ENCODE assay signal across 8 mouse cellular contexts in genomic region chr8:70701048-70701981, GRCm38 (mm10). TPM values are rescaled to one million over a fixed set of nuclear protein-coding genes. Genes with fewer than 3 reads are reported as not detected.
A peak's percentile ranks its signal among the peaks of the same experiment; 100 is the strongest.
DNase-seq lines count a peak whose midpoint lies in the region; ATAC-seq and TF ChIP-seq lines count a peak whose summit lies in the region.

No protein-coding gene starts in this region.

- peak overlapping the region; percentile 97 for H3K4me3 ChIP-seq in kidney, embryonic 14.5 days (ENCODE audit: low read length)
- peak overlapping the region; percentile 96 for H3K4me3 ChIP-seq in hindbrain, embryonic 13.5 days
- peak overlapping the region; percentile 92 for H3K4me3 ChIP-seq in midbrain, embryonic 15.5 days

- peaks cover 27% of the 10 kb centered on the region for H3K4me1 ChIP-seq in kidney, embryonic 14.5 days (ENCODE audit: control insufficient read depth, insufficient read depth, low read length)
- H3K4me1 ChIP-seq in hindbrain, embryonic 13.5 days (replicated peaks), result peaks cover 58% of the 10 kb centered on the region
- H3K4me1 ChIP-seq in midbrain, embryonic 15.5 days, result peaks cover 50% of the 10 kb centered on the region

- no peaks in the 10 kb centered on the region for H3K27me3 ChIP-seq in kidney, embryonic 14.5 days (ENCODE audit: control insufficient read depth, insufficient read depth, low read length)
- H3K27me3 ChIP-seq in hindbrain, embryonic 13.5 days, result no peaks in the 10 kb centered on the region
- no peaks in the 10 kb centered on the region for H3K27me3 ChIP-seq in midbrain, embryonic 15.5 days (replicated peaks)

- peaks cover 18% of the 10 kb centered on the region; the same call in 1 of the 2 replicates for H3K36me3 ChIP-seq in kidney, embryonic 14.5 days (ENCODE audit: control insufficient read depth, insufficient read depth, low read length)
- H3K36me3 ChIP-seq in hindbrain, embryonic 13.5 days, result peaks cover 9% of the 10 kb centered on the region
- no peaks in the 10 kb centered on the region for H3K36me3 ChIP-seq in midbrain, embryonic 15.5 days (replicated peaks)

- peak overlapping the region; percentile 100; the same call in 1 of the 2 replicates for H3K9ac ChIP-seq in kidney, embryonic 14.5 days (ENCODE audit: low read depth, low read length)
- H3K9ac ChIP-seq in hindbrain, embryonic 13.5 days, result peak overlapping the region; percentile 100
- H3K9ac ChIP-seq in midbrain, embryonic 15.5 days, result peak overlapping the region; percentile 99

- peak overlapping the region; percentile 99; the same call in 1 of the 2 replicates for H3K27ac ChIP-seq in kidney, embryonic 14.5 days (ENCODE audit: low read depth, low read length)
- H3K27ac ChIP-seq in hindbrain, embryonic 13.5 days, result peak overlapping the region; percentile 100
- H3K27ac ChIP-seq in midbrain, embryonic 15.5 days, result peak overlapping the region; percentile 99

- no peak for DNase-seq in kidney, postnatal 36 days
- DNase-seq in brain, embryonic 14.5 days (ENCODE audit: low read depth), result peak; percentile 10
- no peak for DNase-seq in adrenal gland, postnatal 25 days
- no peak for DNase-seq in layer of hippocampus, adult 11-12 months (ENCODE audit: low spot score)
- no peak for DNase-seq in kidney, postnatal 4 days

- 46% methylated on average over 10 of the region's 10 CpGs for WGBS in kidney, embryonic 14.5 days
- WGBS in hindbrain, embryonic 13.5 days, result 52% methylated on average over 10 of the region's 10 CpGs
- 52% methylated on average over 10 of the region's 10 CpGs for WGBS in midbrain, embryonic 15.5 days

- H3K4me2 ChIP-seq in kidney, embryonic 14.5 days (replicated peaks; ENCODE audit: low read depth, low read length), result peak overlapping the region; percentile 54
- peak overlapping the region; percentile 87 for H3K4me2 ChIP-seq in hindbrain, embryonic 13.5 days
- peak overlapping the region; percentile 64 for H3K4me2 ChIP-seq in midbrain, embryonic 15.5 days

- TF ChIP-seq POLR2A in brain, embryonic 14.5 days (IDR thresholded peaks at IDR 0.05; ENCODE audit: borderline replicate concordance, extremely low read depth, insufficient read depth, insufficient read length, poor library complexity, severe bottlenecking), result no peak

- no peak for TF ChIP-seq CTCF in brain, embryonic 14.5 days (IDR thresholded peaks at IDR 0.05; ENCODE audit: borderline replicate concordance, extremely low read depth, insufficient read depth, insufficient read length)

- H3K9me3 ChIP-seq in kidney, embryonic 14.5 days (ENCODE audit: control insufficient read depth, low read length), result no peaks in the 10 kb centered on the region
- H3K9me3 ChIP-seq in hindbrain, embryonic 13.5 days, result no peaks in the 10 kb centered on the region
- H3K9me3 ChIP-seq in midbrain, embryonic 15.5 days, result no peaks in the 10 kb centered on the region

- ATAC-seq in kidney, embryonic 14.5 days (ENCODE audit: low FRiP score, low TSS enrichment), result no peak
- no peak for ATAC-seq in hindbrain, embryonic 13.5 days (ENCODE audit: low FRiP score)
- no peak for ATAC-seq in midbrain, embryonic 15.5 days (replicated peaks)

RNA-seq across cellular contexts. Expression of gene Iqcn, which starts 1.9 kb away (rescaled TPM):
- polyA plus RNA-seq in kidney, embryonic 14.5 days (2014; fragmentation: Nextera tagmentation; extraction: Ambion mirVana), result 0.12 TPM in 1 of 2 replicates, not detected in the other
- 0.10 and 0.23 TPM in 2 replicates for polyA plus RNA-seq in brain, embryonic 14.5 days (2012; rRNA removed)
- polyA plus RNA-seq in hindbrain, embryonic 13.5 days (2015; fragmentation: Nextera tagmentation; extraction: Ambion mirVana), result 0.04 and 0.09 TPM in 2 replicates
- polyA plus RNA-seq in midbrain, embryonic 15.5 days (2015; fragmentation: Nextera tagmentation; extraction: Ambion mirVana), result 0.05 and 0.14 TPM in 2 replicates
- 0.15 and 0.19 TPM in 2 replicates for total RNA-seq in adrenal gland, postnatal 25 days (2021)

RNA-seq across cellular contexts. Expression of gene Jund, which starts 2.6 kb away (rescaled TPM):
- 95.1 and 117 TPM in 2 replicates for polyA plus RNA-seq in kidney, embryonic 14.5 days (2014; fragmentation: Nextera tagmentation; extraction: Ambion mirVana)
- polyA plus RNA-seq in brain, embryonic 14.5 days (2012; rRNA removed), result 281 and 291 TPM in 2 replicates
- polyA plus RNA-seq in hindbrain, embryonic 13.5 days (2015; fragmentation: Nextera tagmentation; extraction: Ambion mirVana), result 79.2 and 94.3 TPM in 2 replicates
- 83.0 and 94.4 TPM in 2 replicates for polyA plus RNA-seq in midbrain, embryonic 15.5 days (2015; fragmentation: Nextera tagmentation; extraction: Ambion mirVana)
- 191 and 217 TPM in 2 replicates for total RNA-seq in adrenal gland, postnatal 25 days (2021)

RNA-seq across cellular contexts. Expression of gene Gm3336, which starts 17.0 kb away (rescaled TPM):
- 0.23 and 0.73 TPM in 2 replicates for polyA plus RNA-seq in kidney, embryonic 14.5 days (2014; fragmentation: Nextera tagmentation; extraction: Ambion mirVana)
- polyA plus RNA-seq in brain, embryonic 14.5 days (2012; rRNA removed), result not detected in 2 replicates
- polyA plus RNA-seq in hindbrain, embryonic 13.5 days (2015; fragmentation: Nextera tagmentation; extraction: Ambion mirVana), result not detected in 2 replicates
- not detected in 2 replicates for polyA plus RNA-seq in midbrain, embryonic 15.5 days (2015; fragmentation: Nextera tagmentation; extraction: Ambion mirVana)
- total RNA-seq in adrenal gland, postnatal 25 days (2021), result not detected in 2 replicates

RNA-seq across cellular contexts. Expression of gene Pde4c, which starts 22.2 kb away (rescaled TPM):
- 2.5 and 4.0 TPM in 2 replicates for polyA plus RNA-seq in kidney, embryonic 14.5 days (2014; fragmentation: Nextera tagmentation; extraction: Ambion mirVana)
- 0.40 and 0.58 TPM in 2 replicates for polyA plus RNA-seq in brain, embryonic 14.5 days (2012; rRNA removed)
- 0.14 and 0.23 TPM in 2 replicates for polyA plus RNA-seq in hindbrain, embryonic 13.5 days (2015; fragmentation: Nextera tagmentation; extraction: Ambion mirVana)
- polyA plus RNA-seq in midbrain, embryonic 15.5 days (2015; fragmentation: Nextera tagmentation; extraction: Ambion mirVana), result 0.15 and 0.46 TPM in 2 replicates
- 0.55 and 1.3 TPM in 2 replicates for total RNA-seq in adrenal gland, postnatal 25 days (2021)

RNA-seq across cellular contexts. Expression of gene Lsm4, which starts 28.3 kb away (rescaled TPM):
- 353 and 447 TPM in 2 replicates for polyA plus RNA-seq in kidney, embryonic 14.5 days (2014; fragmentation: Nextera tagmentation; extraction: Ambion mirVana)
- polyA plus RNA-seq in brain, embryonic 14.5 days (2012; rRNA removed), result 159 and 208 TPM in 2 replicates
- polyA plus RNA-seq in hindbrain, embryonic 13.5 days (2015; fragmentation: Nextera tagmentation; extraction: Ambion mirVana), result 191 and 193 TPM in 2 replicates
- 175 and 193 TPM in 2 replicates for polyA plus RNA-seq in midbrain, embryonic 15.5 days (2015; fragmentation: Nextera tagmentation; extraction: Ambion mirVana)
- total RNA-seq in adrenal gland, postnatal 25 days (2021), result 66.1 and 86.8 TPM in 2 replicates
